Mouse (Mus musculus) hindbrain, postnatal 0 days (tissue): ENCODE measurements at regions not wholly inside any gene's neighbourhood (a gene's known extent, or its start where the extent isn't known, plus 50 kb on each side); places are given as distances from the start of the nearest gene placed in this dataset.
A peak's percentile ranks its signal among the peaks of the same experiment; 100 is the strongest.

Experiments
- ATAC-seq: fragments of 200-750 bp; cut with Nextera tagmentation; 2 replicates; pipeline ENCODE4 v1.8.0; 2017; ENCODE audit warnings: mild to moderate bottlenecking, moderate TSS enrichment, moderate library complexity
- DNase-seq: peaks from one replicate; pipeline ENCODE4 v3.0.0-alpha.2; 2015; ENCODE audit warnings: low spot score
- H3K27ac ChIP-seq: fragments of 300-500 bp; sonication (generic); 2 replicates; pipeline ENCODE4 v1.5.1; 2014; ENCODE audit warnings: mild to moderate bottlenecking
- H3K27me3 ChIP-seq: fragments of 300-500 bp; sonication (generic); 2 replicates; pipeline ENCODE4 v1.6.1; 2014; ENCODE audit warnings: low read length, mixed read lengths; ENCODE audit not compliant: insufficient read depth
- H3K36me3 ChIP-seq: fragments of 300-500 bp; sonication (generic); 2 replicates; pipeline ENCODE4 v1.6.1; 2014; ENCODE audit warnings: low read length, mixed read lengths; ENCODE audit not compliant: insufficient read depth
- H3K4me1 ChIP-seq: fragments of 300-500 bp; sonication (generic); 2 replicates; pipeline ENCODE4 v1.6.1; 2014; ENCODE audit warnings: antibody characterized with exemption, low read length, mixed read lengths; ENCODE audit not compliant: insufficient read depth
- H3K4me2 ChIP-seq: fragments of 300-500 bp; sonication (generic); 2 replicates; pipeline ENCODE4 v1.6.1; 2014; ENCODE audit warnings: low read depth, mild to moderate bottlenecking, low read length, moderate library complexity, mixed read lengths
- H3K4me3 ChIP-seq: fragments of 300-500 bp; sonication (generic); 2 replicates; pipeline ENCODE4 v1.5.1; 2014; ENCODE audit warnings: low read length
- H3K9ac ChIP-seq: fragments of 300-500 bp; sonication (generic); replicated peaks from 2 replicates; pipeline ENCODE4 v1.6.1; 2014; ENCODE audit warnings: mild to moderate bottlenecking, low read length, moderate library complexity, mixed read lengths
- H3K9me3 ChIP-seq: fragments of 300-500 bp; sonication (generic); 2 replicates; pipeline ENCODE4 v1.6.1; 2016; ENCODE audit warnings: low read length, mixed read lengths
- CTCF ChIP-seq: IDR thresholded peaks from 2 replicates; pipeline ENCODE4 v1.5.1; 2016; ENCODE audit warnings: antibody characterized with exemption, control low read depth, low read depth
- WGBS: fragments of 180-500 bp; shearing (Covaris S2); extraction: QIAGEN DNeasy Blood & Tissue Kit; methylation state at CpG from one replicate; pipeline ENCODE4 v1.1.7; 2014; 5-methylcytosine and 5-hydroxymethylcytosine counted together

GRCm38 (mm10) chr13:3743692-3744457 is 60.2 kb downstream of the Calml3 start:
- Histone ChIP-seq H3K9ac (no peak overlapping the region), H3K36me3 (no peaks in the 10 kb centered on the region), H3K27ac (no peak overlapping the region), H3K9me3 (no peaks in the 10 kb centered on the region), H3K4me3 (no peak overlapping the region), H3K4me1 (no peaks in the 10 kb centered on the region; the same call in 1 of the 2 replicates), H3K27me3 (no peaks in the 10 kb centered on the region), H3K4me2 (no peak overlapping the region)
- DNase-seq (no peak), ATAC-seq (no peak)
- no peak for TF ChIP-seq CTCF
- WGBS, result 89% methylated on average over 6 of the region's 6 CpGs

- no peak for TF ChIP-seq CTCF
- H3K36me3 ChIP-seq, result no peaks in the 10 kb centered on the region
- no peaks in the 10 kb centered on the region for H3K27me3 ChIP-seq
- H3K4me1 ChIP-seq, result no peaks in the 10 kb centered on the region; the same call in 1 of the 2 replicates
- H3K4me3 ChIP-seq, result no peak overlapping the region
- H3K9ac ChIP-seq, result no peak overlapping the region
- no peak overlapping the region for H3K4me2 ChIP-seq
- ATAC-seq, result peak; percentile 36
- no peak overlapping the region; the same call in 1 of the 2 replicates for H3K27ac ChIP-seq
- no peak for DNase-seq
- H3K9me3 ChIP-seq, result no peaks in the 10 kb centered on the region
- 46% methylated on average over 4 of the region's 4 CpGs for WGBS
Observed at GRCm38 (mm10) chr13:3742763-3743401, 61.2 kb downstream of the Calml3 start.

GRCm38 (mm10) chr13:3742094-3742730 is 61.9 kb downstream of the Calml3 start:
- no peak for TF ChIP-seq CTCF
- peak; percentile 81 for ATAC-seq

GRCm38 (mm10) chr13:3730699-3731021 is 73.5 kb downstream of the Calml3 start:
- no peak for DNase-seq
- no peaks in the 10 kb centered on the region for H3K4me1 ChIP-seq
- H3K4me2 ChIP-seq, result no peak overlapping the region
- no peak for TF ChIP-seq CTCF
- H3K36me3 ChIP-seq, result no peaks in the 10 kb centered on the region
- no peaks in the 10 kb centered on the region for H3K9me3 ChIP-seq
- H3K4me3 ChIP-seq, result no peak overlapping the region
- no peak overlapping the region for H3K9ac ChIP-seq
- no peak overlapping the region for H3K27ac ChIP-seq
- H3K27me3 ChIP-seq, result no peaks in the 10 kb centered on the region
- ATAC-seq, result no peak; the same call in 1 of the 2 replicates
- 5% methylated on average over 2 of the region's 2 CpGs for WGBS

More at GRCm38 (mm10) chr13:3742094-3742730, 61.9 kb downstream of the Calml3 start:
- Histone ChIP-seq H3K4me3 (no peak overlapping the region), H3K36me3 (no peaks in the 10 kb centered on the region), H3K9me3 (no peaks in the 10 kb centered on the region), H3K4me2 (no peak overlapping the region), H3K9ac (no peak overlapping the region), H3K27ac (no peak overlapping the region), H3K4me1 (no peaks in the 10 kb centered on the region; the same call in 1 of the 2 replicates), H3K27me3 (no peaks in the 10 kb centered on the region)
- DNase-seq, result peak; percentile 62
- 60% methylated on average over 2 of the region's 2 CpGs for WGBS

GRCm38 (mm10) chr13:3729926-3730698 is 74.0 kb downstream of the Calml3 start:
- Histone ChIP-seq H3K36me3 (no peaks in the 10 kb centered on the region), H3K9ac (no peak overlapping the region), H3K4me1 (no peaks in the 10 kb centered on the region), H3K9me3 (no peaks in the 10 kb centered on the region), H3K4me2 (no peak overlapping the region), H3K27ac (no peak overlapping the region), H3K27me3 (no peaks in the 10 kb centered on the region), H3K4me3 (no peak overlapping the region)
- peak; percentile 29 for DNase-seq
- 4% methylated on average over 3 of the region's 3 CpGs for WGBS
- peak; percentile 74 for ATAC-seq
- no peak for TF ChIP-seq CTCF

GRCm38 (mm10) chr13:3728888-3729287 is 75.2 kb downstream of the Calml3 start:
- no peak overlapping the region for H3K4me3 ChIP-seq
- no peaks in the 10 kb centered on the region for H3K4me1 ChIP-seq
- H3K27ac ChIP-seq, result no peak overlapping the region
- no peaks in the 10 kb centered on the region for H3K27me3 ChIP-seq
- no peaks in the 10 kb centered on the region for H3K9me3 ChIP-seq
- 83% methylated on average over 3 of the region's 3 CpGs for WGBS
- no peak overlapping the region for H3K4me2 ChIP-seq
- no peaks in the 10 kb centered on the region for H3K36me3 ChIP-seq
- no peak for TF ChIP-seq CTCF
- ATAC-seq (no peak), DNase-seq (no peak)
- no peak overlapping the region for H3K9ac ChIP-seq
